Mouse (Mus musculus): ENCODE data around the gene Hipk2.

Gene Hipk2

DNA sequence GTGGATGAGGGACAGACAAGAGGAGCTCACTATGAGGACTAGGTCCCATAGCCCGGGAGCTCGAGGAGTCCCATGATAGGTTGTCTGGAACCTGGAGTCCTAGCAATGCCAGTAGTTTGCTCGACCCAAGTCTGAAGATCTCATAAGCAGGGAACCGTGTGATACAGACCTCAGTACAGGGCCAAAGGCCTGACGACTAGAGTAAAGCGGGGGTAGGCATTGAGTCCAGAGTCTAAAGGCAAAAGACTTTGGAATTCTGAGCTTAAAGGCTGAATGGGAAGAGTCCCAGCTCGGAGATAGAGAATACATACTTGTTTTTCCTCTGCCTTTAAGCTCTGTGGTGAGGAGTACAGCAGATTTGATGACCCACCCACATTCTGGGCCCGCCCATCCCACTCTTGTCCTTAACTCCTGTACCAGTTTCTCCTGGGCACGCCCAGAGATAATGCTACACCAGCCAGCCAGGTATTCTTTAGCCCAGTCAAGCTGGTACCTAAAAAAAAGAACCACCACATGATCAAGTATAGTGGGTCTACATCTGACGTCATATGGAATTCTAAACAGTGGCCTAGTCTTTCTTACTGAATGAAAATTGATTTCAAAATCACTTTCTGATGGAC lies 27.0 kb upstream of the Hipk2 start:
- in situ Hi-C loops (cut with MboI, MseI), result loop anchor here (10.0 kb wide), 1 partner anchor 258 kb away; no protein-coding TSS in a partner anchor

GRCm38 (mm10) chr6:38901636-38902035 lies 25.7 kb upstream of the Hipk2 start:
- in situ Hi-C loops (cut with MboI, MseI), result loop anchor here (10.0 kb wide), 1 partner anchor 257 kb away; no protein-coding TSS in a partner anchor

DNA sequence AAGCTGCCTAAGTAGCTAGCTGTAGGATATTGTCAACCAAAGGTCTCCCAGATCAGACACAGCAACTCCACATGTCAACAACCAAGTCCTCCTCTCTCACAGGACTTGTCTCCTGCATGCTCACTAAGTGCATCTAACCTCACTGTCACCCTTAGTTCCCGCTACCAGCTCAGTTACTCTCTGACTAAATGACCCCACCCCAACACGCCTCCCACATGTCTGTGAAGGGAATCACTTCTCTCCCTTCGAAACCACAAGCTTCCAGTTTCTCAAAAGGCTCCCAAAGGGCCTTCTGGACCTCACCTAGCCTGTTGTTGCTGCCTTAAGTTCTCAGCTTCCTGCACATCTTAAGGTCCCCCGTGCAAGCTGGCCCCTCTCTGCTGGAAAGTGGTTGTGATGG lies 25.2 kb upstream of the Hipk2 start:
- in situ Hi-C loops (cut with MboI, MseI), result loop anchor here (10.0 kb wide), 1 partner anchor 256 kb away; no protein-coding TSS in a partner anchor

DNA sequence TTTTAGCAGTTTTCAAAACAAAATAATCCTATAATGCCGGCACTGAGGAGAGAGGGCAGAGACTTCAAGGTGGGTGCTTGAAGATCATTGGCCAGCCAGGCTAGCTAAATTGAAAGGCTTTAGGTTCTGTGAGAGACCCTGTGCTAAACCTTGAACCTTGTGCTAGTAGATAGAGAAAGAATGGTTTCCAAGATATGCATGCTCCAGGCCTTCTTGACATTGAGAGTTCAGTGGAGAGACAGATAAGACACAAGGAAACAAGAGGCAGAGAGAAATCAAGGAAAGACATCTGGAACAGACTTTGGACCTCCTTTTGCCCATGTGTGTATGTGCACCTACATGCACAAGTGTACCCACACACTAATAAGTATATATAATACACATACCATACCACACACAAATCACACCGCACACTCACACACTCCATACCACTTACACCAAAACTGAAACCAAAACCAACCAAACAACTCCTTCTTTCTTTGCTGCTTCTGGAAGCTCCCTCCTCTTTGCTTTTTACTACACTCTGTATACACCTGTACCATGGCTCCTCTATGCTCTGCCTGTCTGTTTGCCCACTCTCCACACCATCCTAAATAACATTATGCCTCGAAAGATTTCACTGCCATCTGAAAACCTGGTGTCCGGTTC lies 24.6 kb upstream of the Hipk2 start:
- in situ Hi-C loops (cut with MboI, MseI), result loop anchor here (10.0 kb wide), 1 partner anchor 256 kb away; no protein-coding TSS in a partner anchor

DNA sequence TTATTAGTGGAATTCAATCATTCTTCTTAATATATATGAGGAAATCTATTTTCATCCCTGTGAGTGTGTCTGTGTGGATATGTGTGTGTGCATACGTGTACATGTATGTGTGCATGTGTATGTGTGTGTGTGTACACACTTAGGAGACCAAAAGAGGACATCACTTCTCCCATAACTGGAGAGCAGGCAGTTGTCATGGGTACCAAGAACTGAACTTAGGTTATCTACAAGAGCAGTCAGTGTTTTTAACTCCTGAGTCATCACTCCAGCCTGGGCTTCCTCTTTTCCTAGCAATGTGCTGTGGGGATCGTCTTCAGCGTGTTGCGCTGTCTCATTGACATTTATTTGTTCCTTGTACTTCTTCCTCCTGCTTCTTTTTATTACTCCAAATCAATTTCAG lies 24.1 kb upstream of the Hipk2 start:
- in situ Hi-C loops (cut with MboI, MseI), result loop anchor here (10.0 kb wide), 1 partner anchor 255 kb away; no protein-coding TSS in a partner anchor

DNA sequence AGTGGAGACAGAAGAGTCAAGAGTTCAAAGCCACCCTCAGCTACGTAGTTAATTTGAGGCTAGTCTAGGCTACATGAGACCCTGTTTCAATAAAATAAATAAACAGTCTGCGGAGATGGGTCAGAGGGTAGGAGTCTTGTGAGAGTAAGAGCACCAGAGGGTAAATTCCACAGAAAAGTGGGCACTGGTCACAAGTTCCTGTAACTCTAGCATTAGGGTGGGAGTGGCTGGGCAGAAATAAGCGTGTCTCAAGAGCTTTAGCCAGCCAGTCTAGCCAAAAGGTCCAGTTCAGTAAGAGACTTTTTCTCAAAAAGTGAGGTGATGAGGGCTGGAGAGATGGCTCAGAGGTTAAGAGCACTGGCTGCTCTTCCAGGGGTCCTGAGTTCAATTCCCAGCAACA lies 17.6 kb upstream of the Hipk2 start:
- in situ Hi-C loops (cut with MboI, MseI), result no loop called here

DNA sequence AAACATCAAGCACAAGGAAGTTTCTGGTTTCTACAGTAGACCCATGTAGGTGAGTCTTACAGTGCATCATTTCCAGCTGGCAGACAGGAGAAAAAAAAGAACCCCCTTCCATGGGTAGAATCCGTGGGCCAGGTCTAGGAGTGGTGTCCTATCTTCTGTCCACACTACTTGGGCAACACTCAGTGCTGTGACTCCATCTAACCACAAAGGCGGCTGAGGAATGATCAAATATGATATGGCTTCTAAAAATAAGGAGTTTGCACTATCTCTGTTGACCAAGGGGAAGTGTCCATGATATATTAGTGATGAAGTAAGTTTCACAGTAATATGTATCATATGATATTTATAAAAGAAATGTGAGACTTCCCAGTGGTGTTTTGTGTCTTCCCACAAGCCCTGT lies 16.1 kb upstream of the Hipk2 start:
- in situ Hi-C loops (cut with MboI, MseI), result no loop called here

DNA sequence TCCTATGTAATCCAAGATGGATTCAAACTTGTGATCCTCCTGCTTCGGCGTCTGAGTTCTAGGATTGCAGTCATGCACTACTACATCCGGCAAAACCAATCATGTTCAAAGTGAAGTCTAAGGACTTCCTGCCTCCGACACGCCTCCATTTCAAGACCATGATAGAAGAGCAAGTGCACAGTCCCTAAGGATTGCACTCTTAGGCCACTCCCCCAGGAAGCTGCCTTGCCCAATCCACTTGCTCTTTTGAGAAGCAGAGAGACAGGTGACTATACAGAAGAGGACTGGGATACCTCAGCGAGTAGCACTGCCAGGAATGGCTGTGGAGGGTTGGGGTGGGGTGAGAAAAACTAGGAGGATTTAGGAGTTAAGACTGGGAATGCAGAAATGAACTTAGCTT lies 13.2 kb upstream of the Hipk2 start:
- in situ Hi-C loops (cut with MboI, MseI), result no loop called here

DNA sequence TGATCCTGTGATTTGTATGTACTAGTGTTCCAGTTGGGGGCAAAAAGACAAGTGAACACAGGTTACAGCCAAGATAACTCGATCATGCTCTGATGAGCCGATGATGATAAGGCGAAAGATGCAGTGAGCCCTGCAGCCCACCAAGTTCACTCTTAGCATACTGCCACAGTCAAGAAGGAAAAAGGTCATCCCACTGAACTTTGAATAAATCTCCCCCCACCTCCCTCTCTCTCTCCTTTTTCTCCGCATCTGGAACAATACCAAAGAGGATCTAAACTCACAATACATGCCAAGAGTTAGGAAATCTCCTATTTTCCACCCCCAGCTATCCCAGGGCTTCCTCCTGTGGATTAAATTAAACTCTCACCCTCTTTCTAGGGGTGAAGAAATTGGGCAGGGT lies 11.5 kb upstream of the Hipk2 start:
- in situ Hi-C loops (cut with MboI, MseI), result no loop called here

- in situ Hi-C loops (cut with MboI, MseI), result no loop called here
Observed at GRCm38 (mm10) chr6:38885132-38885531, 9.2 kb upstream of the Hipk2 start.

- in situ Hi-C loops (cut with MboI, MseI), result no loop called here
Observed at GRCm38 (mm10) chr6:38884482-38884881, 8.5 kb upstream of the Hipk2 start.

DNA sequence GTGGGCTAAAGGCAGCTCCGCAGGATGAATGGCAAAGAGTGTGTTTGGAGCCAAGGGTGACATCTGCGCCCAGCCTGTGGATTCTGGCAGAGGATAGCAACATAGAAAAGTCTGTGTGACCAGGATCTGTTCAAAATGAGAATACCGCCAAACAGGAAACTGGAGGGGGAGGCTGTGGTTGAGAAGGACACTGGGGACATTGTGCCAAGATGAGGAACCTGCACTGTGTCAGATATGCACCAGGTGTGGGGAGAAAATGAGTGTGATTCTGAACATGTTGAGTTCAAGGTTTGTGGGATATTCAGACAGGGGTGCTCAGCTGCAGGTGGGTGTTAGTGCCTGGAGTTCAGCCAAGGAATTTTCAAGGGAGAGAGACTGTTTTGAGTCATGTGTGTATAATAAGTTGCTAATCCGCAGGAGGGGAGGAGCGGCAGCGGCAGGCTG lies 6.8 kb upstream of the Hipk2 start:
- in situ Hi-C loops (cut with MboI, MseI), result no loop called here

GRCm38 (mm10) chr6:38881975-38882374 lies 6.0 kb upstream of the Hipk2 start:
- in situ Hi-C loops (cut with MboI, MseI), result no loop called here

- in situ Hi-C loops (cut with MboI, MseI), result no loop called here
Observed at GRCm38 (mm10) chr6:38881468-38881867, 5.5 kb upstream of the Hipk2 start.

DNA sequence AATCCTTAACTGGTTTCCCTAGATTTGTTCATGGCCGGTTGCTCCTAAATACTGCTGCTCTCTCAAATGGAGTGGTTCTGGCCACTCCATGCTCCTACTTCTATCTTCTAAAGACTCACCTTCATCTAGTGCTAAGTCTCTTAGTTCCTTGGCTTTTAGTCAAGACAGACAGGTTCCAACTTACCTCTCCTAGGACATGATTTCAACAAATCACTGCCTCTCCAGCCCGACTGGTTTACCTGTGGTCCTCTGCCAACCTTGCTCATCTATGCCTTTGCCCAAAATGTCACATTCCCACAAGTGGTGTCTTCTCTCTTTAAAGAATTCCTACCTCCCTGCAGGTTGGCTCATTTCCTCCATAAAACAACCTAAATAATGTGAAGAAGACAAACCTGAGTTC lies 1.7 kb upstream of the Hipk2 start:
- in situ Hi-C loops (cut with MboI, MseI), result no loop called here

GRCm38 (mm10) chr6:38875258-38876070 lies 501 bp downstream of the Hipk2 start, which contains the start of gene Tbxas1:
Gene Tbxas1, plus strand, starts transcription at chr6:38875404.
- in situ Hi-C loops (cut with MboI, MseI), result no loop called here

GRCm38 (mm10) chr6:38874565-38875257 lies 1.3 kb downstream of the Hipk2 start:
- in situ Hi-C loops (cut with MboI, MseI), result no loop called here

DNA sequence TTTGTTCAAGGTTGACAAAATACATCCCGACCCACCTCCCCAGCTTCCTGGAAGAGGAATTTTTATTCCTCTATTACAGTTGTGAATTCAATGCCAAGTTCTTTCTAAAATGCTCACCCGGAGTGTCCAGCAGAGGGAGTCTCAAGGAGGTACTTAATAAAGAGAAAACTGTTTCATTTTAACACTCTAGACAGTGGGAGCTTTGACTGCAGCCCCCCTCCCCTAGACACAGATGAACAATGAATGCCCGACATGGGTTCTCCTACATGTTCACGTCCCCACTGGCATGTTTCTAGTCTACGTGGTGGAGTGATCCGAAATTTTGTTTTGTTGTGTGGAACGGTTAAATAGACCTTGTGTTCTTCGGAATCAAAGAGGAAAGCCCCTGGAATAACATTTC lies 1.9 kb downstream of the Hipk2 start:
- in situ Hi-C loops (cut with MboI, MseI), result no loop called here

GRCm38 (mm10) chr6:38873316-38873715 lies 2.6 kb downstream of the Hipk2 start:
- in situ Hi-C loops (cut with MboI, MseI), result no loop called here

GRCm38 (mm10) chr6:38871051-38871450 lies 4.9 kb downstream of the Hipk2 start:
- in situ Hi-C loops (cut with MboI, MseI), result no loop called here

DNA sequence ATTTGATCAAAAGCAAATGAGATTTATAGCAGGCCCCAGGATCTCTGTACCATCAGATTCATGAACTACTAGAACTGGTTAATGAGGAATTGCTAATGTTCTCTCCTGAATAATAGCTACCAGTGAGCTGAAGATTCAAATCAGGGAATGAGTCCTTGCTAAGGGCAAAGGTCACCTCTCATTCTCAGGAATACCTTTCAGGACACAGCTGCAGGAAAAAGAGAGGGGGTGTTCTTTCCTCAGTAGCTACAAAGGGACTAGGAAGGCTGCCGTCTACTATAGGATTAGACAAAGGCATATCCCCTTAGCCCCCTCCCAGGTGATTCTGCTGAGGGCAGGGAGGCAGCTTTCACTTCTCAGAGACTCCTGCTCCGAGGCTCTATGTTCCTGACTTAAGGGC lies 5.9 kb downstream of the Hipk2 start:
- in situ Hi-C loops (cut with MboI, MseI), result no loop called here

DNA sequence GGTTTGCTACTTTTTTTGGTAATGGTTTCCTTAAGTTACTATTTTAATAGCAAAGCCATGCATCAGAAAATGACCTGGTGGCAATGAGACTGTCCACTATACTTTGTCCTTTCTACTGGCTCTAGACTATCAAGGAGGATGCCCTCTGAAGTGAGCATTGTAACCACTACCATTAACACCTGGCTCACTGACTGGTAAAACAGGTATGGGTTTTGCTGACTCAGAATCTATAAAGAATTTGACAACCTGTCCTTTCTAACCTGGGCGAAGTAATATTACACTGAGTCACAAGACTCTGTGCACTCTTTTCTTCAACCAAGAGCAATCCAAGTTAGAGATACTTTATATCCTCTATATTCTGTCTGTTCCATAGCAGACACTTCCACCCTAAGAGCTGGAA lies 7.0 kb downstream of the Hipk2 start:
- in situ Hi-C loops (cut with MboI, MseI), result no loop called here

All from T-helper 1 cell (primary cell).